Mouse (Mus musculus) kidney, postnatal 10 days (tissue): ENCODE measurements around the gene Hoxa5.
A peak's percentile ranks its signal among the peaks of the same experiment; 100 is the strongest.

ENCODE experiments used
- DNase-seq: peaks from one replicate; pipeline ENCODE4 v3.0.0; 2021; ENCODE audit warnings: mixed read lengths

Gene Hoxa5

DNA sequence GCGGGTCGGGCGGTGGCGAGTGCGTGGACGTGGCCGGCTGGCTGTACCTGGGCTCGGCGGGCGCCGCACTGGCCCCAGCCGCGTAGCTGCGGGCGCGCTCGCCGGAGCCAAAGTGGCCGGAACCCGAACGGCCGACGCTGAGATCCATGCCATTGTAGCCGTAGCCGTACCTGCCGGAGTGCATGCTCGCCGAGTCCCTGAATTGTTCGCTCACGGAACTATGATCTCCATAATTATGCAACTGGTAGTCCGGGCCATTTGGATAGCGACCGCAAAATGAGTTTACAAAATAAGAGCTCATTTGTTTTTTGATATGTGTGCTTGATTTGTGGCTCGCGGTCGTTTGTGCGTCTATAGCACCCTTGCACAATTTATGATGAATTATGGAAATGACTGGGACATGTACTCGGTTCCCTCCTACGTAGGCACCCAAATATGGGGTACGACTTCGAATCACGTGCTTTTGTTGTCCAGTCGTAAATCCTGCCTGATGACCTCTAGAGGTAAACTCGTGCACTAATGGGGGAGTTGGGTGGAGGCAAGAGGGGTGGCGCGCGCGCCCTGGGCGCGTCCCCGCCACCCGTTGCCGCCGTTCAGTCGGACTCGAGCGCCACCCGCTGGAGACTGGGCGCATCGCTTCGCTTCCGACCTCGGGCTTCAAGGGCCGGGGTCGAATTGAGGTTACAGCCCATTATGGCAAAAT is at the start of gene Hoxa5:
Hoxa5 (minus strand) TSS at position 538 of the 703 bp plus-strand sequence.
- DNase-seq: peak; percentile 96

DNA sequence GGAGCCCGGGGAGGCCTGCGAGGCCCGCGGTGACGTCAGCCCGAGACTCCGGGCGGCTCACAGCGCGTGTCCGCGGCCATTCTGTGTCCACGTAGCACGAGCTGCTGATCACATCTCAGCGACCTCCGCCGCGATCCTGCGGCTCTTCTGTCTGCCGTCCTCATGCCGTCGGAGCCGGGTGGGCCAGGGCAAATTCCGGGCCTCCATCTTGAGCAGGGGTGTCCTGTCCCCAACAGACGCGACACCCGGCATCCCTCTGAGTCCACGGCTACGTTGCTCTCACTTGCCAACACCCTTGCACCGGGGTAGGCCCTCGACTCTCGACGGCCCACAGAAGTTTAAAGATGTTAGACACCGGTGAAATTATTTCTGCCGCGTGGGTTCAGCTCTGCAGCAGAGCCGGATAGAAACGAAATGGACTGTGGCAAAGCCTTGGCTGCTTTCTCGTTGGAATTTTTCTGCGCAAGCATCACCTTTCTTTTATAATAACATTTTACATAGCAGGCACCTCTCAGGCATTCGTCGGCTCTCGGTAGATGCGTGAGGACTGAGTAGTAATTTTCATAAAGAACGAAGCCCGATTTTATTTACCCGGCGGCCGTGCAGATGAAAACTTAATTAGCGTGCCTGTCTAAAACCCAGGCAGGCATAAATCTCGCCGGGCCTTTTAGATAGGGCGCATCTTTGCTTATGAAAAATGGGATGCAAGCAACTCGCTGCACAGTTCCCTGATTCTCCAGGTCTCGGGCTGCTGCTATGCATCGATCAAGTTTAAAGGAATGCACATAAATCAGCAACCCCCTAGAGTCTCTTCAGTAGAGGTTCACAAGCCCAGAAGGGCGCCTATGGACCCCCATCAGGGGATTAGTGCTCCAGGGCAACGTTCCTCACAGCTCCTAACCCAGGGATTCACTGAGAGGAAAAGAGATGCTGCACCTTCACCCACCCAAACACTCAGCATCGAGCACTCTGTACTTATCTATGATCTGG is 49.4 kb upstream of the Hoxa5 start:
- peak; percentile 42 for DNase-seq

DNA sequence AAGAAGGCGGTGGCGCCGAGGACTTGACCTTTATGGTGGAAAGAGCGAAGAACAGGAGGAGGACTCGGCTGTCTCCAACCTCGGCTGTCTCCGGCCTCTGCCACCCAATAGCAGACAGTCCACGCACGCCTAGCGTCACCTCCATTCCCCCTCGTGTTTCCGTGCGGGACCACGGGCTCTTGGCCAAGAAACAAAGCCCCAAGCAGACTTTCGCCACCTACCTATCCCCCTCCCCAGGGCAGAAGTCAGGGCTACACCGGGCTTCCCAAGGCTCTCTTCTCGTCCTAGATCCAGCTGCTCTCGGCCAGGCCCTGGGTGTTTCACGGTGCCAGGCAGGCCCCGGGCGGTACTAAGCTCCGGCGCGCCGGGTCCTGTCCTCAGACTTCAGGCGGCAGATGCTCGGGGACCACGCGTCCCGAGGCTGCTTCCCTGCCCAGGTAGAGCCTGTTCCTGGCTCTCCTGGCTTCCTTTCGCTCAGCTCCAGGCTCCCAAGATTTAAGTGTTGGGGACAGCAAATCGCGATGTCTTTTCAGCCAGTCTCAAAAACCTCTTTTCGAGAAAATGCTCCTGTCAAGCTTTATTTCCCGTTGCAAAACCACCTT is 48.5 kb upstream of the Hoxa5 start:
- DNase-seq: peak; percentile 44

DNA sequence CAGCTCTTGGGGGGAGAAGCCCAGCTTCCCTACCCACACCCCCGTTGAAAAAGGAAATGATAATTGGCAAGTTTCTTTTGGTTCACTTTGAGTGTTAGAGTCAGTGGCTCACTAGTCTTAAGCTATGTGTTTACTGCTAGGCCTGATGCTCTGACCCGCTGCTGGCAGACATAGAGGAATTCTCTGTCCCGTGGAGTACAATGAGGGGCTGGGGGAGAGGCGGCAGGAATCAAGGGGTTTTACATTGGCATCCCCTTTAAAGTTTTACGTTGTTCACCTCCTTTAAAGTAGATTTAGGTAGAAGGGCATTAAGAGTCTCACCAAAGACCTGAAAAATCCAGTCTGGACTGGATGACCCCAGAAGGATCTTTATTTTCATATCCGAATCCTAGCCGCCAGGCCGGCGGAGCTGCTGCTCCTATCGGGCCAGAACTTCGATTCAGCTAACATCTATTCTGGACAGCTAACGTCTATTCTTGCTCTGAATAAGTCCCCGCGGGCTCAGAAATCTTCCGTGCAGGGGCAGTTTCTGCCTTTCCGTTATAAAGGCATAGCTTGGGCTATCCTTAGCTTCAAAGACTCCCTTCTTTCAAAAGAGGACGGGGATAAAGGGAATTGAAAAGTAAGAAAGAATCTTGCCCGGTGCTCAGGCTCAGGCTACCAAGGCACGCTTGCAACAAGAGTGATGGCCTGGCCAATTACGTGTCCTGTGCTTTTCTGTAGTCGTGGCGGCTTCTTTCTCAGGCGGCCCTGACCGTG is 47.8 kb upstream of the Hoxa5 start:
- DNase-seq: no peak

DNA sequence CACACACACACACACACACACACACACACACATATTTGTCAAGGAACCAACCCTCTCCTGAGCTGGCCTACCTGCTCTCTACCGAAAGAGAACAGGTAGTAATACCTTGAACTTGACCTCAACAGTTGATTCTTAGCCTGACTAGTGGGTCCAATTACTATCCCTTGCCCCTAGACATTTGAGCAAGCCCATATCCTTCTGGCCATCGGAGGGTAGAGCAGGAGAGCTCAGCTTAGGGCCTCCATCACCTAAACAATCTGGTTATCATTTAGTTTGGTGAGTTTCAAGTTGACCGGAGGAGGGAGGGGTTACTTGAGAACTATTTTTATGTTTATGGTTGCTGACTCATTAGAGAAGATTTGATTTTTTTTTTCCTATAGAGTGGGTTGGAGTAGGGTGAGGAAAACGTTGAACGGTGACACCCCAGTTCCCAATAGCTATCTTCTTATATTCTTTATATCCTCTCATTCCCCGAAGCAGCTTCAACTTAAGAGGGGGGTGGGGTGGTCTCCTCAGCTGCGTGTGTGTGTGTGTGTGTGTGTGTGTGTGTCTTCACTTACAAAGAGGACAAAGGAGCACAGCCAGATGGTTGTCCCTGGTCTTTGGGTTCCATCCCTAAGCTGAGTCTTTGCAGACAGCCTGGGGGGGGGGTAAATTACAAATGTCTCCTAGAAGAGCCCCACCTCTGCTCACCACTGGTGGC is 46.9 kb upstream of the Hoxa5 start:
- no peak for DNase-seq

DNA sequence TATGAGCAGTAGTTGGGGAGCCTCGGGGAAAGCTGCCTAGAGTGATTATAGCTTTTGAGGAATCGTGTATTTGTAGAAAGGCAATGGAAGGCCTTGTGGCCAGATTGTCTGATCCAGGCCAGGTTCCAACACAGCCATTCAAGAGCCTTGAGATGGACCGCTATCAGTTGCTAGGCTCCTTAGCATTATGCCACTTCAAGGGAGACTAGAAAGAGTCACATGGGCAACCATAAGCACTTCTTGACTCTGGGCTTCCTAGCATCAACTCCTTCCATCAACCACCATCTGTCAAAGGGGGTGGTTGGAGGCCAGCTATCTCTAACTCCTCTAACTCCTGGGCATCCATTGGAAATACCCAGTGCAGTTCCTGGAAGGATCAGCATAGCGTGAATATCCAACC is 45.4 kb upstream of the Hoxa5 start:
- DNase-seq: no peak

DNA sequence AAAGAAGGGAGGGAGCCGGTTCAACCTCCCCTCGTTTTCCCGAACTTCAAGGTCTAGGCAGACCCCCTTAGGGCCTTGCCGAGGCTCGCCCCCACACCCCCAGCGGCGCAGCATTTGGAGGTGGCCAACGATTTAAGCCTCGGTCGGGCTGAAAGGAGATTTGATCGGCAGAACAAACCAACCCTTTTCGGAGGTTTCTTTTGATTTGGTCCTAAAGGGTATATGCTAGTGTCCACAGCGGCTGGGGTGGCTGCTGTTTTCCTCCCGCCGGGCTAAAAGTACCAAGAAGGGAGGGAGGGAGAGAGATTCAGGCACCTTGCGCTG is 45.0 kb upstream of the Hoxa5 start:
- DNase-seq: peak; percentile 54

DNA sequence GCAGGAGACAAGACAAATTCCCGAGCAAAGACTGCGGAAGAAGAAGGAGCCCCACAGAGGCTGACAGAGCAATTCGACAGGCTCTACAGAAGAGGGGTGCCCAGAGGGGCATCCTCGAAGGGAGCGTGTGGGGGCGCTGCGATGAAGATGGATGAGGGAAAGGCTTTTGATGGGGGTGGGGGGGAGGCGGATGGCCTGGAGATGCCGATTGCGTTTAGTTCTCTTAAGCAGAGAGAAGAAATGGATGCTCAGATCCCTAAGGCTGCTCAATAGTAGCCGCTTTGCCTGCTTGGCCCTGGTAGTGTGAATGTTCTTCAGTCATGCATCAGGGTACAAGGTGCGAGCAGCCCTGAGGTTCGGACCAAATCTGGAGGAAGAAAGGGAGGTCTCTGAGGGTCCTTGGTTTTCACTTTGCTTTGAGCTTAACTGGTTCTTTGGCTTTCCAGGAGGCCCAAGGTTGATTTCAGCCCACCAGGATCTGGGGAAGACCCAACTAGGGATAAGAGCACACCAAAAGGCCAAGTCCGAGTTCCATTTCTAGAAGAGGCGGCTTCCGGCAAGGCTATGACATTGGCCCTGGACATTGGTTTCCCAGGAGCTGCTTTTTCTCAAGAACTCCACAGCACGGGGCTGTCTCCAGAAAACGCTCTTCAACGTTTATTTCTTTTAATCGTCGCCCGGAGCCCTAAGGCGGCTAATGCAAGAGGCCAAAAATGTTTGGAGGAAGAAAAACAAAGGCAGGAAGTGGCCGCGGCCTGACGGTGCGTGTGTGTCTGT is 44.4 kb upstream of the Hoxa5 start:
- peak; percentile 36 for DNase-seq

DNA sequence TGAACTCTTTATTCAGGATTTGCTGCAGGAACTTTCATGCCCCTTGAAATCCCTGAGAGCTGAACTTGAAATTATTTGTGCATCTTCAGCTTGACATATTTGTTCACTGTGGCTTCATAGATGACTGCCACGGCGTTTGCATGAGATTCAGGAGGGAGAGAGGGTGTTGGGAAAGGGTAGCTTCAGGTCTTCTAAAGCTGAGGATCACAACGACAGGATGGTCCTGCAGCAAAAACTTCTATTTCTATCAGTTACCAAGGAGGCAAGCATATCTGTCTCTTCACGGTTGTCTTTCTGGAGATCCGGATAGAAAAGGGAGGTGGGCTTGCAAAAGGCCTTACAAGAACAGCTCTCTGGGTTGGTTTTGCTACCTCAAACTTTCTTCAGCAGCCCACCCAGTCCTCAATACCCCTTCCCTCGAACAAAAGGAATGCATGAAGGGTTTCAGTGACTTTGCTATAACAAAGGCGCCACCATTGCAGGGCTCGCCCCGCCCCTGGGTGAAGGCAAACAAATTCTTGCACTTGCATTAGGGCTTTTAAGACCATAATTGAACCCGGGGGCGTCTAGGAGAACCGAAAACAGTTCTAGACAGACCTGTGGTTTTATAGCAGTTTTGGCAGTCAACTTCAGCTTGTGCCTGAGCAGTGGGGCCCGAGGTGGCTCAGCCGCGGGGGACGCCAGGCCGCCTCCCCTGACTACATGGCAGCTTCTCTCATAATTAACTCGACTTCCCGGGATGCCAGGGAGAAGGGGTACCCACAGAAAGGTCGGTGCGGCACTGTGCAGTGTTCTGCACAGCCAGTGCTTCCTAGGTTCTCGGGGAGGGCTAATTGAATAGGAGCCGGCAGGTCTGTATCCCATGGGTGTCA is 43.6 kb upstream of the Hoxa5 start:
- peak; percentile 55 for DNase-seq

DNA sequence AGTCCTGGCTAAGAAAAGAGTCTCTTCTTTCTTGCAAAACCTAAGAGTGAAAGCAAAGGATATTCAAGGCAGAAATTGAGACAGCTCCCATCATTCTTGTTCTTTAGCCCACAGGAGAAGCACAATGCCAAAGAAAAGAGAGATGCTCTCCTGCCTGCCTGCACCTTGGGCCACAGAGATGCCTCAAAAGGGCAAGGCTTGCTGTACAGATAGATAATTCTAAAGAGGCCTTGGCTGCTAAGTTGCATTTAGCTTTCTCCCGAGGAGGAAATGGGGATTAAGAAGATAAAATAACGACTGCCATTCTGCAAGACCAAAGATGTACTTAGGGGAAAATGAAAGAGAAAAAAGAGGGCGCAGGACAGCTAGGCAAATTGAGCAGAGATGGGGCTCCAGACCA is 42.5 kb upstream of the Hoxa5 start:
- DNase-seq: peak; percentile 25

DNA sequence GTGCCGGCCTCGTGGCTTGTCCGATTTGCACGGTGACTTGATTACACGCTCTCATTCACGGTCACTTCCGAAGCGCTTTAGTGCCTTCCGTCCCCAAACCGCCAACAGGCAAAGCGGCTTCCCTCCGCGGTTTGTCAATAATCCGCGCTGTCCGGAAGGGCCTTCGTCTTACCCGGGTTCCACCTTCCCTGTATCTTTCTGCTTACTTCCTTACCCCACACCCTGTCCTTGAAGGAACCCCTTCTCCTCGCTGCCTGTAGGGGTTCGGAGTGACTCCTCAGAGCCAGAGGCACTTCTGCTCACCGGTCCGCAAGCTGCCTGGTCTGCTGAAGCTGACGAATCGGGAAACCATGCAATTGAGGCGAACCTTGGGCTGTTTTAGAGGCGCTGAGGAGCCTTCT is 42.0 kb upstream of the Hoxa5 start:
- peak; percentile 68 for DNase-seq

DNA sequence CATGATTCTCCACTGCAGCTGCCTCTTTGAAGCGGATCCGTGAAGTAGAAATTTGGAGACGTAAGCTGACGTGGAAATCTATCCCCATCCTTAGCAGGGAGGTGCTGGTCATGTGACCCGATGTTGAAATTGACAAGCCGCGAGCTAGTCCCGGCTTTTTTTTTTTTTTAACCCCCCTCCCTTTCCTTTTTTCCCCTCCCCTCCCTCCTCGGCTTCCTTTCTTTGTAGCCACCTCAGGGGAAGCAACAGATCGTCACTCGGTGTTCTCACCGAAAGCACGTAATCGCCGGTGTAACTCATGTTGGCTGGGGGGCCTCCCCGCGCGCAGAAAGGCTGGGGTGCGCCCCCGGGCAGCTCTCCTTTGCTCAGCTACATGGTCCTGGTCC is 41.4 kb upstream of the Hoxa5 start, which contains the start of gene Hoxa11:
Hoxa11 (minus strand) TSS at position 54 of the 386 bp plus-strand sequence.
- peak; percentile 73 for DNase-seq

DNA sequence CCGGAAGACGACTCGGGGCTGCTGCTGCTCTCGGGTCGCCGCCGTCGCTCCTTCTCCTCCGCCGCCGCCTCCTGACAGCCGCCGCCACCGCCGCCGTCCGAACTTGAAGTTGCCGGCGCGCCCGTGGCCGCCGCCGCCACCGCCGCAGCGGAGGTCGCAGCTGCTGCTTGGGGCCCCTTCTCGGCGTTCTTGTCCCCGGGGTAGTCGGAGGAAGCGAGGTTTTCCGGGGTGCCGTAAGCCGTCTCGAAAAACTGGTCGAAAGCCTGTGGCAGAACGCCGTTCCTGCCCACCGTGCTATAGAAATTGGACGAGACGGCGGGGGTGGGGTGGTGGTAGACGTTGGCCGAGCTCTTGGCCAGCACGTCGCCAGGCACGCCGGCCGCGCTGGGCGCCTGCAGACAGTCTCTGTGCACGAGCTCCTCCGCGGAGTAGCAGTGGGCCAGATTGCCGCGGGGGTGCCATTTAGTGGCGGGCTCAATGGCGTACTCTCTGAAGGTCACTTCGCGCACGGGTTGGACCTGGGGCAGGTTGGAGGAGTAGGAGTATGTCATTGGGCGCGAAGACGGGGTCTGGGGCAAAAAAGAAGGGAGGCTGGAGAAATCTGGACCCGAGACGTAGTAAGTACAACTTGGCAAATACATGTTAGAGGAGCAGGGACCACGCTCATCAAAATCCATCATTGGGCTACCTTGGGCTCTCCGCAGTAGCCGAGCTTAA is 40.8 kb upstream of the Hoxa5 start:
- DNase-seq: peak; percentile 71

DNA sequence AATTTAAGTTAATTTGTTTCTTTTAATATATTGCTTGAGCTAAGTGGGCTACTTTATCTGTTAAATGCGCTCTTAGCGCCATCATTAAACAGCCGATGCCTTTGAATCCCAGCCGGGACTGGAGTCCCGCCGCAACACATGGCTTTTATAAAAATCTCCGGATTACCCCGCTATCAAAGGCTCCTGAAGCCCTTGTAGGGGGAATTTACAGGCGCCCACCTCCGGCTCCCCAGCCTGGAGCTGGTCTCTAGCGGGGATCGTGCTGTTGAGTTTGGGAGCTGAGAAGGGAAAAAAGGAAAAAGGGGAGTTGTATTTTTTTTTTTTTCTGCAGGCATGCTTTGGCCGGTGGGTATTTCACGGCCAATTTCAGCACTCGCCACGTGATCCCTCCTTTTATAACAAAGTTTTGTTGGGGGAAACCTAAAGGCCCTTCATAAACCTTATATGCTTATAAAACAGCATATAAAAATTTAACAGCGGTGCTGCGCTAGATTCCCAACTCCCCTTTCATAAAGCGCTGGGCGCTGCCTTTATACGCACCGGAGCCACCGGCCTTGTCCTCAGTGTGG is 40.2 kb upstream of the Hoxa5 start:
- DNase-seq: peak; percentile 23

DNA sequence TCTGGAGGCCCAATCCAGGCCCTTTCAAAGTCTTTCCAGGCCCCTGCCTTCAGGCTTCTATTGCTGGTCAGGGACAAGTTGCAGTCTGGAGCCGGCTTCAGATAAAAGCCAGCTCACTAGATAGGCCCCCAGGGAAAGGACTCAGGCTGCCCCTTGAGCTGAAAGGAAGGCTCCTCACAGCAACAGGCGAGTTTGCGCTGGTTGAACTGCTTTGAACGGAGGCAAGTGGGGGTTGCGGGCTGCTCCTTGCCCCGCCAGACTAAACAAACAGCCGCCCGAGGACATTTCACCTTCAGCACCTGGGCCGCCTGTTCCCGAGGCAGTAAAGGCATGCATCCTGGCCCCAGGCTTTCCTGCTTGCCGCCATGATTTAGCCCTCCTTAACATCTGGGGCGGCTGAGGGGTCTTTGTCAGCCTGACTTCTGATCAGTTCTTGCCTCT is 39.3 kb upstream of the Hoxa5 start:
- peak; percentile 62 for DNase-seq

DNA sequence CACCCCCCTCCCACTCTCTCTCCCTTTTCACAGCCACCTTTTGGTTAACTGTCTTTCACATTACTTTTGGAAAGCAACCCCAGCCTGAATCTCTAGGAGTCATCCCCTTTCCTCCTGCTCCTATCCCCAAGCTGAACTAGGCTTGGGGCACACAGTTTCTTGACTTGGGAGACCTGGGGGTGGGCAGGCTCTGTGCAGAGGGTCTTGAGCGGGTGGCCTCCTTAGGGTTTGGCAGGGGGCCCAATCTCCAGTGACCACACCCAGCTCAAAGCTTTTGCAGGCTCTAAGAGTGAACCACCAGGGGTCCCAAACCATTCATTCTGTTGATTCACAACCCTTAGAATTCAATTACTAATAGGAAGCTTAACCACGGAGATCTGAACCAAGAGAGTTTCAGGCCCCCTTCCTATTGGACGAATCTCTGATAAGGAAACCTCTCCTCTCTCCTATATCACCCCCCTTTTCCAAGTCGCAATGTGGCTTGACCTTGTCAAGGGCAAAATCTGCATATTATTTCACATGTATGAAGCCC is 38.5 kb upstream of the Hoxa5 start:
- peak; percentile 51 for DNase-seq

DNA sequence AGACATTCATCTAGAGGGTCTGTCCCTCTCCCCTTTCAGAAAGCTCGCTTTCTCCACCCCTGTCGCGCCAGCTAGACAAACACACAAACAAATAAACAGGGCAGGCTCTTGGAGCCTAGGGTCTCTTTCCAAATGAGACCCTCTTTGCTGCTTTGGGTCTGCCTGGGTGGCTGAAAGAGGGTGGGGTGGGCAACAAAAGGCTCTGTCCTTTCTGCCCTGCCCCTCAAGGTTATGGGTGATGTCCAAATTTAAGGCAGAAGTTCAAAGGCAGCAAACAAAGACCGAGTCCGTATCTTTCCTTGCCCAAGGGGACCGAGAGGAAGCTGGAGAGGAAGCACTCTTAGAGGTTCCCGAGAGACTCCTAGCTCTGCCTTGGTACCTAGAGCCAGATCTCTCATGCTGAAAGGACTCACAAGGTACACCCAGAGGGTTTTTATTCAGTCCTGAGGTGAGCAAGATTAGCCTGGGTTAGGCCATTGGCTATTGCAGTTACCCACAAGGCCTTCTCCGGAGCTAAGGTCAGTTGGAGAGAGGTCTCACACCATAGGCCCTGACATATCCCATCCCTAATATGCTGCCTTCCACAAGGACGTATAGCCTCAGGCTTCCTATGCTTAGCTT is 36.7 kb upstream of the Hoxa5 start:
- no peak for DNase-seq

DNA sequence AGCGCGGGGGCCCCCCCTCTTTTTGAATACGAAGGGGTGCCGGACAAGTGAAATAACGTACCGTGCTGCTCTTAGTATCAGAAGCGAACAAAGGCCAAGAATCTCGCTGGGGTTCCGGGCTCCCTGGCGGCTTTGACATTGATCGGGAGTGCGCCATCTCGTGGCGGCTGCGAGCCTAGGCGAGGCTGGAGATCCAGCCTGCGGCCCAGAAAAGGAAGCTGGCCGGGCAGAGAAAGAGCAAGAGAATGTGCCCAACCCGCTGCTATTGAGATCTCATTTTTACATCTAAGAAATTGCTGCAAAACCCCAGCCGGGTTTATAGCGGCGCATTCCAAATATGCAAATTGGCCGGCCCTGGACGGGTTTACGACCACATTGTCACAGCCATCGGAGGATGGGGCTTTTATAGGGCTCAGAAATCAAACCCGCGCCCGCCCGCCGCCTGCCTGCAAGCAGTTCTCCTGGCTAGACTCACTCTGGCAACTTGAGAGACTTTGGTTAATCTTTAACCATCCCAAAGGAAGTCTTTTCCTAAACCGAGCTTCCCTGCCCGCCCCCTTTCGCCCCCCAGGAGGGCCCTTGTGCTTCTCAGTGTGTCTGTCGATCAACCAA is 36.1 kb upstream of the Hoxa5 start, which contains the start of gene Hoxa10:
Hoxa10 (minus strand) TSS at position 466 of the 612 bp plus-strand sequence.
- peak; percentile 96 for DNase-seq
